Mouse (Mus musculus): ENCODE measurements around the gene Sult2b1. TPM values are rescaled to one million over a fixed set of nuclear protein-coding genes. Genes with fewer than 3 reads are reported as not detected.

Sult2b1 gene
- total RNA-seq (2022): 1 to 10 TPM in 2 of 4 experiments, under 1 TPM in 2; 0.52 to 4.5 (median 1.8) TPM

GRCm38 (mm10) chr7:45784524-45785372 lies at the start of gene Sult2b1:
Gene Sult2b1, minus strand, starts transcription at chr7:45784669.
- DNase-seq: no peak

GRCm38 (mm10) chr7:45833924-45834323 lies 49.5 kb upstream of the Sult2b1 start:
- DNase-seq: no peak

- no peak for DNase-seq
Measured at GRCm38 (mm10) chr7:45833148-45833790, 48.8 kb upstream of the Sult2b1 start.

- DNase-seq: no peak
Measured at GRCm38 (mm10) chr7:45832428-45832827, 48.0 kb upstream of the Sult2b1 start.

- no peak for DNase-seq
Measured at GRCm38 (mm10) chr7:45831128-45831525, 46.7 kb upstream of the Sult2b1 start.

- peak; percentile 81 for DNase-seq
Measured at GRCm38 (mm10) chr7:45830427-45831127, 46.1 kb upstream of the Sult2b1 start, which contains the start of gene Grwd1. Gene Grwd1, minus strand, starts transcription at chr7:45830944.

GRCm38 (mm10) chr7:45826631-45827030 lies 42.2 kb upstream of the Sult2b1 start:
- no peak for DNase-seq

- DNase-seq: no peak
Measured at GRCm38 (mm10) chr7:45824598-45824997, 40.1 kb upstream of the Sult2b1 start, which contains the start of gene Kcnj14. Gene Kcnj14, minus strand, starts transcription at chr7:45824782.

GRCm38 (mm10) chr7:45820913-45821312 lies 36.4 kb upstream of the Sult2b1 start:
- no peak for DNase-seq

- DNase-seq: no peak
Measured at GRCm38 (mm10) chr7:45819843-45820242, 35.4 kb upstream of the Sult2b1 start.

- DNase-seq: no peak
Measured at GRCm38 (mm10) chr7:45815984-45816351, 31.5 kb upstream of the Sult2b1 start.

GRCm38 (mm10) chr7:45815323-45815983 lies 31.0 kb upstream of the Sult2b1 start:
- DNase-seq: no peak

GRCm38 (mm10) chr7:45814841-45815240 lies 30.4 kb upstream of the Sult2b1 start:
- no peak for DNase-seq

- DNase-seq: peak; percentile 99
Measured at GRCm38 (mm10) chr7:45813787-45814779, 29.6 kb upstream of the Sult2b1 start, which contains the start of gene Cyth2. Gene Cyth2, minus strand, starts transcription at chr7:45814581.

GRCm38 (mm10) chr7:45812921-45813320 lies 28.5 kb upstream of the Sult2b1 start:
- DNase-seq: no peak

- no peak for DNase-seq
Measured at GRCm38 (mm10) chr7:45809276-45810075, 25.0 kb upstream of the Sult2b1 start.

GRCm38 (mm10) chr7:45808471-45808870 lies 24.0 kb upstream of the Sult2b1 start:
- no peak for DNase-seq

- no peak for DNase-seq
Measured at GRCm38 (mm10) chr7:45805941-45806340, 21.5 kb upstream of the Sult2b1 start.

GRCm38 (mm10) chr7:45802551-45802950 lies 18.1 kb upstream of the Sult2b1 start:
- no peak for DNase-seq

- DNase-seq: peak; percentile 83
Measured at GRCm38 (mm10) chr7:45801348-45801747, 16.9 kb upstream of the Sult2b1 start.

Measured in adrenal gland, adult 8-10 months (tissue).